Mouse (Mus musculus) cortical plate, adult 2 months (tissue): ENCODE measurements around the gene Msln.

Source experiments
- CTCF ChIP-seq: fragments of 200-500 bp; IDR thresholded peaks from 2 replicates; pipeline ENCODE4 v1.5.1; 2011; ENCODE audit warnings: mild to moderate bottlenecking, control low read depth, low read length; ENCODE audit not compliant: insufficient read depth; ENCODE audit errors: extremely low read depth
- POLR2A ChIP-seq: fragments of 200-500 bp; IDR thresholded peaks from 2 replicates; pipeline ENCODE4 v1.6.1; 2011; ENCODE audit warnings: mild to moderate bottlenecking, low read length, control low read depth; ENCODE audit not compliant: insufficient read depth; ENCODE audit errors: extremely low read depth

DNA sequence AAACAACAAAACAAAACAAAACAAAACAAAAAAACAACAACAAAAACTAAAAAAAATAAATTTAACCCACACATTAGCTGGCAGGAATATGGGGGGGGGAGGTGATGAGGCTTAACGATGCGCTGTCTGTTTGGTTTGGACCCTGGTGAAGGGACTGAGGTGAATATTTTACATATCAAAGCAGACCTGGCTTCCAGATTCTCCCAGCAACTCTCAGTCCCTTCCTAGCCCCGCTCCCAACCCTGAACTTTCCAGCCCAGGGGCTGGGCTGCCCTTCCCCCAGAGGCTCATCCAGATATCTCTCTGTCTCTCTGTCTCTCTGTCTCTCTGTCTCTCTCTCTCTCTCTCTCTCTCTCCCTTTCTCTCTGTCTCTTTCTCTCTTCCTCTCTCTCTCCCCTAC is 8.4 kb upstream of the Msln start:
- TF ChIP-seq CTCF (no peak), POLR2A (no peak)
